ENCODE assay signal across 22 mouse cellular contexts in the genomic region with DNA sequence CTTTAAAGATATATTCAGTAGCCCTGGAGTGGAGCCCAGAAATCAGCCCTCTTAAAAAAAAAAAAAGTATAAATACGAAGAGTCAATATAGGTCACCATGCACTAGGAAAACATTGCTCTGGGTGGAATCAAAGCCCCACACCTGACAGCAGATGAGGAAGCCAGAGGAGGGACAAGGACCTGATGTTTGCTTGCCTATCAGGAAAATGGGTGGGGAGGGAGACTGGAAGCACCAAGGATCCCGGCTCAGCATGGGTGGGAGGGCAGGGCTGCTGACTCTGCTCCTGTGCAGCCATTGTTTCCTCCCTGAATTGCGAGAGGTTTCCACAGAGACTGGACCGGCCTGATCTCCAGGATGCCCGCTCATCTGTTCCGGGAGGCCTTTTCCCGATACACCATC.
A peak's percentile ranks its signal among the peaks of the same experiment; 100 is the strongest.
DNase-seq lines count a peak whose midpoint lies in the region; ATAC-seq and TF ChIP-seq lines count a peak whose summit lies in the region.
"Had no signal": no experiment of that assay in that cellular context is flagged by ENCODE, and none has a peak within 500 bp of the region (broad histone marks: within the 10 kb centered on the region; RNA-seq: fewer than 3 reads in every experiment).

No protein-coding gene starts in this region.

- no peaks in the 10 kb centered on the region for H3K9me3 ChIP-seq in heart, postnatal 0 days (replicated peaks; ENCODE audit: control insufficient read depth, low read length)
- H3K9me3 ChIP-seq in embryonic facial prominence, embryonic 10.5 days, result no peaks in the 10 kb centered on the region; the same call in 1 of the 2 replicates
- no peaks in the 10 kb centered on the region for H3K9me3 ChIP-seq in stomach, embryonic 16.5 days (replicated peaks; ENCODE audit: control insufficient read depth, low read length)
- H3K9me3 ChIP-seq: embryonic facial prominence, embryonic 15.5 days; heart, embryonic 12.5 days; heart, embryonic 15.5 days; intestine, embryonic 15.5 days had no signal

- no peak for DNase-seq in heart, postnatal 0 days (ENCODE audit: low spot score)
- DNase-seq in heart, adult 8-10 months (ENCODE audit: low spot score), result no peak
- DNase-seq in layer of hippocampus, adult 2 months (ENCODE audit: low spot score in 2 of 2), result no peak
- no peak for DNase-seq in layer of hippocampus, postnatal 14 days (ENCODE audit: low spot score in 2 of 2)
- DNase-seq in embryonic facial prominence, embryonic 10.5 days (ENCODE audit: low spot score), result no peak
- DNase-seq in urinary bladder, postnatal 14 days (ENCODE audit: low spot score), result no peak
- DNase-seq in urinary bladder, postnatal 10 days (ENCODE audit: low spot score), result no peak
- DNase-seq: adrenal gland, adult 2 months; adrenal gland, postnatal 14 days; cerebellum, adult 11-12 months; cerebellum, adult 8-10 months; cerebellum, postnatal 10 days; forebrain, postnatal 0 days; gastrocnemius, postnatal 36 days had no signal

- peaks cover 9% of the 10 kb centered on the region; the same call in 1 of the 2 replicates for H3K36me3 ChIP-seq in heart, postnatal 0 days (replicated peaks; ENCODE audit: control insufficient read depth, insufficient read depth, low read length)
- H3K36me3 ChIP-seq in embryonic facial prominence, embryonic 10.5 days (replicated peaks), result no peaks in the 10 kb centered on the region; the same call in 1 of the 2 replicates
- H3K36me3 ChIP-seq in stomach, embryonic 16.5 days (ENCODE audit: control insufficient read depth, insufficient read depth, low read length), result no peaks in the 10 kb centered on the region
- H3K36me3 ChIP-seq: embryonic facial prominence, embryonic 12.5 days; embryonic facial prominence, embryonic 15.5 days; heart, embryonic 15.5 days; intestine, embryonic 15.5 days had no signal

- no peak for ATAC-seq in heart, postnatal 0 days (ENCODE audit: insufficient read depth, low read depth)
- peak; percentile 62; the same call in 1 of the 2 replicates for ATAC-seq in stomach, embryonic 16.5 days (ENCODE audit: insufficient read depth, low FRiP score)
- ATAC-seq: CD4-positive, CD25-positive, alpha-beta regulatory T cell, adult 4 months; forebrain, embryonic 14.5 days; forebrain, postnatal 0 days; intestine, embryonic 15.5 days had no signal

- 77% methylated on average over 7 of the region's 7 CpGs for WGBS in heart, postnatal 0 days
- WGBS in embryonic facial prominence, embryonic 10.5 days, result 77% methylated on average over 7 of the region's 7 CpGs
- 74% methylated on average over 7 of the region's 7 CpGs for WGBS in stomach, embryonic 16.5 days

- no peak for TF ChIP-seq CTCF in heart, postnatal 0 days (IDR thresholded peaks at IDR 0.05; ENCODE audit: low read depth)
- no peak for TF ChIP-seq CTCF in layer of hippocampus, adult 2 months (conservative IDR thresholded peaks at IDR 0.05)

- H3K27me3 ChIP-seq in heart, postnatal 0 days (ENCODE audit: control insufficient read depth, insufficient read depth, low read length), result no peaks in the 10 kb centered on the region
- no peaks in the 10 kb centered on the region for H3K27me3 ChIP-seq in embryonic facial prominence, embryonic 10.5 days (replicated peaks; ENCODE audit: low read depth, poor library complexity, severe bottlenecking)
- H3K27me3 ChIP-seq in stomach, embryonic 16.5 days (ENCODE audit: control insufficient read depth, insufficient read depth, low read length), result no peaks in the 10 kb centered on the region
- H3K27me3 ChIP-seq: embryonic facial prominence, embryonic 12.5 days; embryonic facial prominence, embryonic 15.5 days; heart, embryonic 12.5 days; heart, embryonic 15.5 days; intestine, embryonic 15.5 days had no signal

- H3K9ac ChIP-seq in heart, postnatal 0 days (replicated peaks; ENCODE audit: low read depth, low read length), result no peak overlapping the region
- no peak overlapping the region for H3K9ac ChIP-seq in stomach, embryonic 16.5 days (ENCODE audit: low read length)
- H3K9ac ChIP-seq: embryonic facial prominence, embryonic 12.5 days; embryonic facial prominence, embryonic 15.5 days; forebrain, postnatal 0 days; heart, embryonic 12.5 days; heart, embryonic 15.5 days; intestine, embryonic 15.5 days had no signal

- no peak overlapping the region for H3K4me2 ChIP-seq in heart, postnatal 0 days (ENCODE audit: low read depth, low read length)
- no peak overlapping the region for H3K4me2 ChIP-seq in stomach, embryonic 16.5 days (ENCODE audit: low read depth, low read length)
- H3K4me2 ChIP-seq: embryonic facial prominence, embryonic 12.5 days; embryonic facial prominence, embryonic 15.5 days; heart, embryonic 12.5 days; heart, embryonic 15.5 days; intestine, embryonic 15.5 days had no signal

- H3K27ac ChIP-seq in heart, postnatal 0 days (ENCODE audit: low read depth), result peak overlapping the region; percentile 13; the same call in 1 of the 2 replicates
- peak overlapping the region; percentile 62; the same call in 1 of the 2 replicates for H3K27ac ChIP-seq in layer of hippocampus, adult 2 months
- peak overlapping the region; percentile 5; the same call in 1 of the 2 replicates for H3K27ac ChIP-seq in embryonic facial prominence, embryonic 10.5 days (replicated peaks)
- H3K27ac ChIP-seq in stomach, embryonic 16.5 days (ENCODE audit: low read length), result peak overlapping the region; percentile 58; the same call in 1 of the 2 replicates
- H3K27ac ChIP-seq: embryonic facial prominence, embryonic 12.5 days; embryonic facial prominence, embryonic 15.5 days; heart, embryonic 15.5 days; intestine, embryonic 15.5 days had no signal

- H3K4me3 ChIP-seq in heart, postnatal 0 days (ENCODE audit: low read depth, low read length), result no peak overlapping the region
- no peak overlapping the region for H3K4me3 ChIP-seq in layer of hippocampus, adult 2 months
- no peak overlapping the region for H3K4me3 ChIP-seq in embryonic facial prominence, embryonic 10.5 days
- H3K4me3 ChIP-seq in stomach, embryonic 16.5 days (replicated peaks; ENCODE audit: low read length), result no peak overlapping the region
- H3K4me3 ChIP-seq: embryonic facial prominence, embryonic 12.5 days; embryonic facial prominence, embryonic 15.5 days; heart, embryonic 12.5 days; heart, embryonic 15.5 days; intestine, embryonic 15.5 days had no signal

- TF ChIP-seq EP300 in heart, postnatal 0 days (IDR thresholded peaks at IDR 0.05; ENCODE audit: low read depth), result no peak

- H3K4me1 ChIP-seq in heart, postnatal 0 days (ENCODE audit: control insufficient read depth, insufficient read depth), result peaks cover 24% of the 10 kb centered on the region
- no peaks in the 10 kb centered on the region for H3K4me1 ChIP-seq in embryonic facial prominence, embryonic 10.5 days
- no peaks in the 10 kb centered on the region; the same call in 1 of the 2 replicates for H3K4me1 ChIP-seq in stomach, embryonic 16.5 days (ENCODE audit: control insufficient read depth, insufficient read depth, low read length)
- H3K4me1 ChIP-seq: embryonic facial prominence, embryonic 12.5 days; intestine, embryonic 15.5 days had no signal

Comparison
In these comparisons a context has a peak if more than half of its experiments do, and no peak if none do; other contexts are left out.
1. H3K27ac ChIP-seq: peak in every context shown above with its lines; median percentile 62 in layer of hippocampus, adult 2 months; 58 in stomach, embryonic 16.5 days; 13 in heart, postnatal 0 days; 5 in embryonic facial prominence, embryonic 10.5 days.